Mouse (Mus musculus) testis, adult 2 months (tissue): ENCODE results near the gene Dnttip2.

Experiments
- CTCF ChIP-seq: fragments of 200-500 bp; IDR thresholded peaks from 2 replicates; pipeline ENCODE4 v1.5.1; 2012; ENCODE audit warnings: low read depth, mild to moderate bottlenecking, inconsistent platforms, low read length, moderate library complexity; ENCODE audit not compliant: control insufficient read depth, insufficient read depth, insufficient replicate concordance
- POLR2A ChIP-seq: fragments of 200-500 bp; IDR thresholded peaks from 2 replicates; pipeline ENCODE4 v1.6.1; 2012; ENCODE audit warnings: low read depth, mild to moderate bottlenecking, inconsistent platforms, low read length, moderate library complexity; ENCODE audit not compliant: control insufficient read depth

GRCm38 (mm10) chr3:122296979-122297378, 22.8 kb downstream of the Dnttip2 start:
- no peak for TF ChIP-seq CTCF
- no peak for TF ChIP-seq POLR2A
